Mouse (Mus musculus): Measurements from ENCODE around the gene Hpn. TPM values are rescaled to one million over a fixed set of nuclear protein-coding genes. Genes with fewer than 3 reads are reported as not detected.

Gene Hpn
- polyA plus RNA-seq, 1 experiment from 2014 or later, result 27.5 TPM

DNA sequence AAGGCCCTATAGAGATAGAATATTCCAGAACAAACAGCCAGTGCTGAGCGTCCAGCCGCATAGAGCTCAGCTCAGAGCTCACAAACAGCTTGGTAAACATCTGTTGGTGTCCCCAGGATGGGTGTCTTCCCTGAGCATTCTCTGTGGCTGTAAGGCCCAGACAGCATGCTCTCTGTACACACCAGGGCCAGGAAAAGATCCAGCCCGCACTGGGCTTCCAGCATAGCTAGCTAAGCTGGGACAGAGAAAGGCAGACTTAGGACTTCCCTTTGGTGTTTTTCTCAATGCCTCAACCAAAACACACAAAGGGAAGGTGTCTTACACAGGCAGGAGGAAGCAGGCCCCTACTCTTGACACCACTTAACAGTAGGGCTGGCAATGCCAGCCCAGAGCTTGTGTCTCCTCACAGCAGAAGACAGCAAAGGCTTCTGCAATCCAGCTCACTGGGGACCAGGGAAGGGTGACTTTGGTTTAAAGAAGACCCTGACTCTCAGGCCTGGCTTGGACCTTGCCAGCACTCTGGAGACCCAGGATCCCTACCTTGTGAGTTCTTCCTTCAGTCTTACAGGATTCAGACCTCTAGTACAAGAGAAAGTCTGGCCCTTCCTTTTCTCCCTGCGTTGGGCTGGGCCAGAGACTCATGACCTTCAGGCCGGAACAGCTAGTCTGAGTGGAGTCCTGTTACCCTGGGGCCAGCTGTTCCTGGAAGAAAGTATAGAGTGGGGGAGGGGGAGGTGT is 40.4 kb upstream of the Hpn start, which contains the start of gene Gramd1a:
Gene Gramd1a (minus strand): TSS at position 601 of the 738 bp plus-strand sequence.
- Histone ChIP-seq H3K4me3 (ENCODE audit: low read length) (no peak within 1 kb of the TSS), H3K4me2 (replicated peaks; ENCODE audit: low read depth, low read length) (no peak within 1 kb of the TSS), H3K9ac (ENCODE audit: low read depth, low read length) (0 out of 2 replicates have a peak within 1 kb of the TSS, but pooled peaks have one; percentile 23), H3K4me1 (ENCODE audit: control insufficient read depth, insufficient read depth, low read length) (peaks cover 16% of the 10 kb centered on the region), H3K27ac (ENCODE audit: low read depth, low read length) (peak within 1 kb of the TSS; percentile 55; the same call in 1 of the 2 replicates), H3K9me3 (ENCODE audit: control insufficient read depth, low read length) (no peaks in the 10 kb centered on the region), H3K27me3 (ENCODE audit: control insufficient read depth, insufficient read depth, low read length) (no peaks in the 10 kb centered on the region), H3K36me3 (ENCODE audit: control insufficient read depth, insufficient read depth, low read length) (no peaks in the 10 kb centered on the region)
- WGBS, result 49% methylated on average over 5 of the region's 5 CpGs
- peak; percentile 44 for ATAC-seq (ENCODE audit: low FRiP score, low TSS enrichment)

DNA sequence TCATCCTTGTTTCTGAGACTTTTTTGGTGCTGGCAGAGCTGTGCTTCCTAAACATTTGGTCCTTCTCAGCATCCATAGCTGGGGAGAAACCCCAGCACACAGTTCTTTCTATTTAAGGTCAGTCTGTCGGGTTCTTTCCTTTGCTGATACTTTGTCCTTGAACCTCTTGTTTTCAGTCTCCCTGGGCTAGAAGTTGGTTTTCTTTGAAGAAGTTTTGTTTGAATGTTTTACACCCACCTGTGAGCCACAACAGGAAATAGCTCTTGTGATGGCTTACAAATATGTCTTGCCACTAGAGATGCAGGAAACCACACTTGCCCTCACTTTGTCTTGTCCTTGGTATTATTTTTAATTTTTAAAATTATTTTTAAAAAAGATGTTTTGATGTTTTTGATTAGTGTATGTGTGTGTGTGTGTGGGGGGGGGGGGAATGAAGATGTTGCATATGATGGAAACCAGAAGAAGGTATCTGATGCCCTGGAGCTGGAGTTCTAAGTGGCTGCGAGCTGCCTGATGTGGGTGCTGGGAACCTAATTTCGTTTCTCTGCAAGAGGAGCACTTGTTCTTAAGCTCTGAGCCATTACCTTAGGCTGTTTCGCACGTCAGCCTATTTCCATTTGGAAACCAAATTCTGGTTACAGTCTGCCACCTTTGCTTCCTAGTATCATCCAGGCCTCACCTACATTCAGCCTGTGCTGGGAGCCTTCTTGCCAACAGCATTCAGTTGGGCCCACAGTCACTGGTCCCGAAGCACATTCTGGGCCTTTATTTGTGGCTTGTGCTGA is 38.6 kb upstream of the Hpn start:
- peaks cover 28% of the 10 kb centered on the region for H3K4me1 ChIP-seq (ENCODE audit: control insufficient read depth, insufficient read depth, low read length)
- H3K36me3 ChIP-seq (ENCODE audit: control insufficient read depth, insufficient read depth, low read length), result no peaks in the 10 kb centered on the region
- H3K9me3 ChIP-seq (ENCODE audit: control insufficient read depth, low read length), result no peaks in the 10 kb centered on the region
- H3K9ac ChIP-seq (ENCODE audit: low read depth, low read length), result no peak overlapping the region
- no peak overlapping the region for H3K27ac ChIP-seq (ENCODE audit: low read depth, low read length)
- H3K4me3 ChIP-seq (ENCODE audit: low read length), result no peak overlapping the region
- no peak for ATAC-seq (ENCODE audit: low FRiP score, low TSS enrichment)
- 91% methylated on average over 6 of the region's 6 CpGs for WGBS
- H3K27me3 ChIP-seq (ENCODE audit: control insufficient read depth, insufficient read depth, low read length), result no peaks in the 10 kb centered on the region
- no peak overlapping the region for H3K4me2 ChIP-seq (replicated peaks; ENCODE audit: low read depth, low read length)

DNA sequence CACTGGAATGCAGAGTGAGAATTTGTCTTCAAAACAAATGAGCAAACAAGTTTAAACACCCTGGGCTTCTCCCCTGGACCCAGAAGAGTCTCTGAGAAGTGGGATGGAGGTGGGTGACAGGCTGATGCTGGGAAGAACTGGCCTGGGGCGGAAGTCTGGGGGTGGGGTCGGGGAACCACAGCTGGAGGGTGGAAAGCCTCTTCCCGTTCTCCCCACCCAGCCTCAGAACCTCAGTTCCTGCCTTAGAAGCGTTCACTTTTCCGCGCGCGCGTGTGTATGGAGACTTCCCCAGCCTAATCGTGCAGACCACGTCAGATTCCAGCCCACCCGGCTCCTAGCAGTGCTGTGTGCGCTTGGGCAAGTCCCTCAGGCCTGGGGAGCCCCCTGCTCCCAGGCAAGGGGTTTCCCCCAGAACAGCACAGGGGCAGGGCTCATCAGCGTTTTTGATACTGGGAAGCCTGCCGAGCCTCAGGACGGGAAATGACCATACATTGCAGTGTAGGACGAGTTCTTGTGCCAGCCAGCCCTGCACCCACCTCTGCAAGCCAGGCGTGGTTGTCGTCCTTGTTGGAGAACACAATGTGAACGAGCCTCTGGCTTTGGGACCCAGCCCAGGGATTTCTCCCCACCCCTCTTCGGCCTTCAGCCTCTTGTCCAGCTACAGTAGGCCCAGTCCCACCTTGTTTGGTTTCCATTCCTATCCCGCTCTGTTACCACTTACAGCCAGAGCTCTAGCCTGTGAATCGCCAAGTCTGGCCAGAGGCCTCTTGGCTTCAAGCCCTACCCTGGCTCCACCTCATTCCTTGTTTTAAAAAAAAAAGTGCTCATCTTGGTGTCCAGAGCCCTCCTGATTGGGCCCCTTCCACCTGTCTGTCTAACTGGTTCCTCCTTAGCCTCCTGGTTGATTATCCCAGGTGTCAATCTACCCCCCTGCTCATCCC is 36.5 kb upstream of the Hpn start:
- peak; percentile 41 for ATAC-seq (ENCODE audit: low FRiP score, low TSS enrichment)
- Histone ChIP-seq H3K9ac (ENCODE audit: low read depth, low read length) (peak overlapping the region; percentile 97), H3K4me1 (ENCODE audit: control insufficient read depth, insufficient read depth, low read length) (peaks cover 43% of the 10 kb centered on the region), H3K36me3 (ENCODE audit: control insufficient read depth, insufficient read depth, low read length) (peaks cover 7% of the 10 kb centered on the region; the same call in 1 of the 2 replicates), H3K4me2 (replicated peaks; ENCODE audit: low read depth, low read length) (peak overlapping the region; percentile 79), H3K27ac (ENCODE audit: low read depth, low read length) (peak overlapping the region; percentile 94), H3K9me3 (ENCODE audit: control insufficient read depth, low read length) (no peaks in the 10 kb centered on the region), H3K4me3 (ENCODE audit: low read length) (peak overlapping the region; percentile 88), H3K27me3 (ENCODE audit: control insufficient read depth, insufficient read depth, low read length) (no peaks in the 10 kb centered on the region)
- 21% methylated on average over 23 of the region's 23 CpGs for WGBS

DNA sequence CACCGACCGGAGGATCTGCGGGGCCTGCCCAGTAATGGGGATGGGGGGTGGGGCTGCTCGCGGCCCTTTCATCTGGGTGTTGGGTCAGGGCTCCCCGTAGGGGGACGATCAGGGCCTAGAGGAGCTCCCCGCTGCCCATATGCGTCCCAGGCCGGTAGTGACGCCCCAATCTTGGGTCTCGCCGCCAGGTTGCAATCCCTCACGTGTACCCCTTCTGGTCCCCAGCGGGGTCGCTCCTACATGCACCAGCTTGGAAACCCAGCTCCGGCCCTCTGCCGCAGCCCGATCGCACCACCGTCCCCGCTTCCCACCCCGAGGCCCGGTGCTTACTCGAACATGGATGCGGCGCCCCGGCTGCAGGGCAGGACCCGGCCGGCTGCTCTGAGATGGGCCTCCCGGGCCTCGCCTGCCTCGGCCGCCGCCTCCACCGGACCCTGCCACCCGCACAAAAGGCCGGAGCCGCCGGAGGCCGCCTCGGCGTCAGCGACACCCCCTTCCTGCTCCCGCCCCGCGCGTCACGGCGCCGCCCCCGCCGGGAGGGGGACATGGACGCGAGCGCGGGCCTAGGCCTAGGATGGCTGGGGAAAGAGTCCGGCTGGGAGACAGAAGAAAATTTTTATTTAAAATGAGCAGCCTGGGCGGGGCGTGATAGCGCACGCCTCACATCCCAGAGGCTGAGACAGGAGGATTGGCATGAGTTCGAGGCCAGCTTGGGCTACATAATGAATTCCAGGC is 35.6 kb upstream of the Hpn start:
- ATAC-seq (ENCODE audit: low FRiP score, low TSS enrichment), result peak; percentile 88
- Histone ChIP-seq H3K9me3 (ENCODE audit: control insufficient read depth, low read length) (no peaks in the 10 kb centered on the region), H3K27me3 (ENCODE audit: control insufficient read depth, insufficient read depth, low read length) (no peaks in the 10 kb centered on the region), H3K4me2 (replicated peaks; ENCODE audit: low read depth, low read length) (peak overlapping the region; percentile 79), H3K4me1 (ENCODE audit: control insufficient read depth, insufficient read depth, low read length) (peaks cover 40% of the 10 kb centered on the region), H3K36me3 (ENCODE audit: control insufficient read depth, insufficient read depth, low read length) (peaks cover 9% of the 10 kb centered on the region; the same call in 1 of the 2 replicates), H3K4me3 (ENCODE audit: low read length) (peak overlapping the region; percentile 88), H3K27ac (ENCODE audit: low read depth, low read length) (peak overlapping the region; percentile 94), H3K9ac (ENCODE audit: low read depth, low read length) (peak overlapping the region; percentile 97)
- under 1% methylated on average over 60 of the region's 63 CpGs for WGBS

DNA sequence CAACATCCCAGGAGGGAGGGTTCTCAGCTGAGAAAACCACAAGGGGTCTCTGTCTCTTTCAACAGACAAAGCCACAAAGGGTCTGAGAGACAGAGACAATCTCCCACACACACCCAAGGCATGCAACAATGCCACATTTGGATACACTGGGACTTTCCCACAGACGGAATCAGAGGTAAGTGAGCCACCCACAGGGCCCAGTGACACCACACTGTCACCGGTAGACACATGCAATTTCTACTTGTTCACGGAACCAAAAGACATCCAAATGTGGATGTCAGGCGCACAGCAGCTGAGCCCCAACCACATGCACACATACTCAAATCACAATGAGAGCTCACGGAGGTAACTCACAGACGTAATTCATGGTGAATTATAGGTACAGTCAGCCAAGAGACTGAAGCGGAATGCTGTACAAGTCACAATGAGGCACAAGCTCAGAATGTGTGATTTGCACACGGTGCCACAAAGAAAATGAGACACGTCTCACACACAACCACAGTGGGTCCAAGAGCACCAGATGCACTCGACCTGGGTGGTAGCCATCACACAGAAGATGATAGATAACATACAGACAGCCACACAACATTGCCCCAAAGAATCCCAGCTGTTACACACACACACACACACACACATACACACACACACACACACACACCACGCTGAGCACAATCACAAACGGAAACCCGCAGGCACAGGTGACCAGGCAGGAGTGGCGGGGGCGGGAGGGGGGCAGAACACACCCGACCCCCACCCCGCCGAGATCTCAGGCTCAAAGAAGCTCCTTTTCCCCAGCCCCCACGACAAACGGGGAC is 34.9 kb upstream of the Hpn start:
- H3K4me2 ChIP-seq (replicated peaks; ENCODE audit: low read depth, low read length), result peak overlapping the region; percentile 79
- under 1% methylated on average over 20 of the region's 20 CpGs for WGBS
- peaks cover 37% of the 10 kb centered on the region; the same call in 1 of the 2 replicates for H3K4me1 ChIP-seq (ENCODE audit: control insufficient read depth, insufficient read depth, low read length)
- peak overlapping the region; percentile 97 for H3K9ac ChIP-seq (ENCODE audit: low read depth, low read length)
- peaks cover 9% of the 10 kb centered on the region; the same call in 1 of the 2 replicates for H3K36me3 ChIP-seq (ENCODE audit: control insufficient read depth, insufficient read depth, low read length)
- no peak for ATAC-seq (ENCODE audit: low FRiP score, low TSS enrichment)
- peak overlapping the region; percentile 94 for H3K27ac ChIP-seq (ENCODE audit: low read depth, low read length)
- no peaks in the 10 kb centered on the region for H3K9me3 ChIP-seq (ENCODE audit: control insufficient read depth, low read length)
- peak overlapping the region; percentile 88 for H3K4me3 ChIP-seq (ENCODE audit: low read length)
- H3K27me3 ChIP-seq (ENCODE audit: control insufficient read depth, insufficient read depth, low read length), result no peaks in the 10 kb centered on the region

DNA sequence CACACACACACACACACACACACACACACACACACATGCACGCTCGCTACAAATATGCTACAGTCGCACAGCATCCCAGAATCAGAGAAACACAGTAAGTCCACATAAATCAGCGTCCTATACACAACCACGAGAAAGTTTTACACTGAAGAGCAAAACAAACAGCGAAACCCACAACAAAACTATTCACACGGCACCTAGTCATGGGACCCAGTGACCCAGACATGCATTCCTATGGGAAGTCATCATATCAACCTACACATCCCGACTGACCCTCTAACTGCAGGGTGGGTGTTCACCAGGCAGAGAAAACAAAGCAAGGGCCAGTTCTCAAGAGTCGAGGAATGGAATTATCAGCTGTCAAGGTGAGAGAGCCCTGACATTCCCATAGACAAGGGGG is 34.2 kb upstream of the Hpn start:
- peaks cover 37% of the 10 kb centered on the region; the same call in 1 of the 2 replicates for H3K4me1 ChIP-seq (ENCODE audit: control insufficient read depth, insufficient read depth, low read length)
- ATAC-seq (ENCODE audit: low FRiP score, low TSS enrichment), result no peak
- peak overlapping the region; percentile 79 for H3K4me2 ChIP-seq (replicated peaks; ENCODE audit: low read depth, low read length)
- peak overlapping the region; percentile 88 for H3K4me3 ChIP-seq (ENCODE audit: low read length)
- peak overlapping the region; percentile 4; the same call in 1 of the 2 replicates for H3K27ac ChIP-seq (ENCODE audit: low read depth, low read length)
- peak overlapping the region; percentile 97 for H3K9ac ChIP-seq (ENCODE audit: low read depth, low read length)
- WGBS, result 29% methylated on average over 9 of the region's 9 CpGs
- H3K9me3 ChIP-seq (ENCODE audit: control insufficient read depth, low read length), result no peaks in the 10 kb centered on the region
- peaks cover 9% of the 10 kb centered on the region; the same call in 1 of the 2 replicates for H3K36me3 ChIP-seq (ENCODE audit: control insufficient read depth, insufficient read depth, low read length)
- H3K27me3 ChIP-seq (ENCODE audit: control insufficient read depth, insufficient read depth, low read length), result no peaks in the 10 kb centered on the region

DNA sequence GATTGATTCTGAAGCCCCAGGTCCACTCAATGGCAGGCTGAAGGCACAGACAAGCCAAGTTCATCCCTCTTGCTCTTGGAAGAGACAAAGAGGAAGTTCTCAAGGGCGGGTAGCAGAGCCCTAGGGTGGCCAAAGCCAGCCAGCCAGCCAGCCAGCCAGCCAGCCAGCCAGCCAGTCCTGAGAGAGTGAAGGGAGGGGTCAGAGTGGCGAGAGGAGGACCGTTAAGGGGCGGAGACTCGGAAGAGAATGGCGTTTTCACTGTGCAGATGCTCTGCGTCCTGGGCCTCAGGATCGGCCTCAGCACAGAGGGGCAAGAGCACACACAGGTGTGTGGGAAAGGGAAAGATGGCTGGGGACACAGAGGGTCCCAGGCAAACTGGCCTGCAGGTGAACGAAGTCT is 33.7 kb upstream of the Hpn start:
- Histone ChIP-seq H3K9ac (ENCODE audit: low read depth, low read length) (peak overlapping the region; percentile 19; the same call in 1 of the 2 replicates), H3K27ac (ENCODE audit: low read depth, low read length) (peak overlapping the region; percentile 38; the same call in 1 of the 2 replicates), H3K27me3 (ENCODE audit: control insufficient read depth, insufficient read depth, low read length) (no peaks in the 10 kb centered on the region), H3K4me1 (ENCODE audit: control insufficient read depth, insufficient read depth, low read length) (peaks cover 37% of the 10 kb centered on the region; the same call in 1 of the 2 replicates), H3K36me3 (ENCODE audit: control insufficient read depth, insufficient read depth, low read length) (peaks cover 9% of the 10 kb centered on the region; the same call in 1 of the 2 replicates), H3K4me2 (replicated peaks; ENCODE audit: low read depth, low read length) (peak overlapping the region; percentile 79), H3K4me3 (ENCODE audit: low read length) (peak overlapping the region; percentile 88), H3K9me3 (ENCODE audit: control insufficient read depth, low read length) (no peaks in the 10 kb centered on the region)
- 5% methylated on average over 9 of the region's 9 CpGs for WGBS
- ATAC-seq (ENCODE audit: low FRiP score, low TSS enrichment), result 0 out of 2 replicates have a peak, but pooled peaks have one; percentile 5

Data from kidney, embryonic 14.5 days (tissue).